Mouse (Mus musculus): ENCODE measurements around the gene Cd3g. TPM values are rescaled to one million over a fixed set of nuclear protein-coding genes. Genes with fewer than 3 reads are reported as not detected.
"Not testable (repeated sequence)": the region's sequence is repeated elsewhere in the genome, so short reads cannot be mapped to it uniquely, and the experiment has no call there.

The Cd3g gene
- polyA plus RNA-seq, 1 experiment from 2014 or later: 1.0 TPM

- no peaks in the 10 kb centered on the region for H3K4me1 ChIP-seq (replicated peaks)
- H3K4me2 ChIP-seq (replicated peaks): no peak overlapping the region
- H3K9me3 ChIP-seq: no peaks in the 10 kb centered on the region
- 81% methylated on average over 8 of the region's 8 CpGs for WGBS
- no peaks in the 10 kb centered on the region for H3K36me3 ChIP-seq
- H3K9ac ChIP-seq: no peak overlapping the region
- ATAC-seq: no peak
- no peak overlapping the region for H3K4me3 ChIP-seq (replicated peaks)
- no peak overlapping the region for H3K27ac ChIP-seq
- no peaks in the 10 kb centered on the region; the same call in 1 of the 2 replicates for H3K27me3 ChIP-seq (replicated peaks)
Observed at GRCm38 (mm10) chr9:44982081-44982480, 1.9 kb upstream of the Cd3g start.

- H3K27ac ChIP-seq: no peak within 1 kb of the TSS
- H3K9ac ChIP-seq: no peak within 1 kb of the TSS
- H3K4me2 ChIP-seq (replicated peaks): no peak within 1 kb of the TSS
- no peaks in the 10 kb centered on the region for H3K36me3 ChIP-seq
- 79% methylated on average over 4 of the region's 4 CpGs for WGBS
- no peak for ATAC-seq
- H3K4me1 ChIP-seq (replicated peaks): no peaks in the 10 kb centered on the region
- no peak within 1 kb of the TSS for H3K4me3 ChIP-seq (replicated peaks)
- H3K27me3 ChIP-seq (replicated peaks): no peaks in the 10 kb centered on the region; the same call in 1 of the 2 replicates
- H3K9me3 ChIP-seq: no peaks in the 10 kb centered on the region
Observed at GRCm38 (mm10) chr9:44981676-44982075, 1.4 kb upstream of the Cd3g start, which contains the start of gene Cd3d. Gene Cd3d, plus strand, starts transcription at chr9:44981786.

GRCm38 (mm10) chr9:44981104-44981503, 873 bp upstream of the Cd3g start:
- Histone ChIP-seq H3K9ac (no peak overlapping the region), H3K27me3 (replicated peaks) (no peaks in the 10 kb centered on the region; the same call in 1 of the 2 replicates), H3K27ac (no peak overlapping the region), H3K36me3 (no peaks in the 10 kb centered on the region), H3K4me2 (replicated peaks) (no peak overlapping the region), H3K4me3 (replicated peaks) (no peak overlapping the region), H3K4me1 (replicated peaks) (no peaks in the 10 kb centered on the region), H3K9me3 (no peaks in the 10 kb centered on the region)
- no peak for ATAC-seq
- 86% methylated on average over 2 of the region's 2 CpGs for WGBS

GRCm38 (mm10) chr9:44979806-44980205, 425 bp downstream of the Cd3g start:
- Histone ChIP-seq H3K4me2 (replicated peaks) (no peak overlapping the region), H3K4me3 (replicated peaks) (no peak overlapping the region), H3K9ac (no peak overlapping the region), H3K27ac (no peak overlapping the region), H3K4me1 (replicated peaks) (no peaks in the 10 kb centered on the region), H3K9me3 (no peaks in the 10 kb centered on the region), H3K36me3 (no peaks in the 10 kb centered on the region), H3K27me3 (replicated peaks) (no peaks in the 10 kb centered on the region; the same call in 1 of the 2 replicates)
- no peak for ATAC-seq
- 73% methylated on average over 7 of the region's 7 CpGs for WGBS

- no peak for ATAC-seq
- no peak overlapping the region for H3K4me2 ChIP-seq (replicated peaks)
- H3K4me3 ChIP-seq (replicated peaks): no peak overlapping the region
- no peaks in the 10 kb centered on the region for H3K36me3 ChIP-seq
- H3K9ac ChIP-seq: no peak overlapping the region
- no peaks in the 10 kb centered on the region for H3K4me1 ChIP-seq (replicated peaks)
- no peaks in the 10 kb centered on the region for H3K9me3 ChIP-seq
- no peak overlapping the region for H3K27ac ChIP-seq
- no peaks in the 10 kb centered on the region; the same call in none of the 2 replicates for H3K27me3 ChIP-seq (replicated peaks)
- 64% methylated on average over 6 of the region's 6 CpGs for WGBS
Observed at GRCm38 (mm10) chr9:44977813-44978212, 2.4 kb downstream of the Cd3g start.

- ATAC-seq: no peak
- Histone ChIP-seq H3K27me3 (replicated peaks) (no peaks in the 10 kb centered on the region; the same call in 1 of the 2 replicates), H3K9ac (no peak overlapping the region), H3K9me3 (no peaks in the 10 kb centered on the region), H3K27ac (no peak overlapping the region), H3K4me3 (replicated peaks) (no peak overlapping the region), H3K36me3 (no peaks in the 10 kb centered on the region), H3K4me2 (replicated peaks) (no peak overlapping the region), H3K4me1 (replicated peaks) (peaks cover 8% of the 10 kb centered on the region)
- 53% methylated on average over 1 of the region's 1 CpGs for WGBS
Observed at GRCm38 (mm10) chr9:44969450-44969849, 10.8 kb downstream of the Cd3g start.

GRCm38 (mm10) chr9:44967763-44968162, 12.5 kb downstream of the Cd3g start:
- not testable (repeated sequence) for H3K9ac ChIP-seq; H3K4me2 ChIP-seq (replicated peaks); H3K27ac ChIP-seq; H3K9me3 ChIP-seq; H3K4me3 ChIP-seq (replicated peaks); ATAC-seq; H3K36me3 ChIP-seq; H3K4me1 ChIP-seq (replicated peaks); H3K27me3 ChIP-seq (replicated peaks)
- WGBS: 82% methylated on average over 5 of the region's 5 CpGs

- no peak overlapping the region for H3K4me3 ChIP-seq (replicated peaks)
- 25% methylated on average over 3 of the region's 3 CpGs for WGBS
- H3K9ac ChIP-seq: no peak overlapping the region
- H3K9me3 ChIP-seq: no peaks in the 10 kb centered on the region
- no peak overlapping the region for H3K4me2 ChIP-seq (replicated peaks)
- no peaks in the 10 kb centered on the region for H3K27me3 ChIP-seq (replicated peaks)
- H3K36me3 ChIP-seq: 0 out of 2 replicates have a peak, but pooled peaks cover 3% of the 10 kb centered on the region
- ATAC-seq: no peak
- no peak overlapping the region for H3K27ac ChIP-seq
- H3K4me1 ChIP-seq (replicated peaks): peaks cover 8% of the 10 kb centered on the region
Observed at GRCm38 (mm10) chr9:44966815-44967242, 13.4 kb downstream of the Cd3g start.

- Histone ChIP-seq H3K9ac (peak overlapping the region; percentile 39; the same call in 1 of the 2 replicates), H3K36me3 (peaks cover 6% of the 10 kb centered on the region; the same call in 1 of the 2 replicates), H3K27me3 (replicated peaks) (no peaks in the 10 kb centered on the region), H3K9me3 (no peaks in the 10 kb centered on the region), H3K4me2 (replicated peaks) (peak overlapping the region; percentile 80), H3K4me1 (replicated peaks) (peaks cover 8% of the 10 kb centered on the region), H3K27ac (peak overlapping the region; percentile 48; the same call in 1 of the 2 replicates), H3K4me3 (replicated peaks) (peak overlapping the region; percentile 81)
- 14% methylated on average over 10 of the region's 10 CpGs for WGBS
- ATAC-seq: peak; percentile 53; the same call in 1 of the 2 replicates
Observed at GRCm38 (mm10) chr9:44965833-44966466, 14.3 kb downstream of the Cd3g start.

- peak within 1 kb of the TSS; percentile 80 for H3K4me2 ChIP-seq (replicated peaks)
- under 1% methylated on average over 39 of the region's 39 CpGs for WGBS
- H3K27ac ChIP-seq: peak within 1 kb of the TSS; percentile 65
- H3K27me3 ChIP-seq (replicated peaks): no peaks in the 10 kb centered on the region
- H3K4me1 ChIP-seq (replicated peaks): peaks cover 8% of the 10 kb centered on the region
- H3K9ac ChIP-seq: peak within 1 kb of the TSS; percentile 74
- H3K4me3 ChIP-seq (replicated peaks): peak within 1 kb of the TSS; percentile 81
- H3K9me3 ChIP-seq: no peaks in the 10 kb centered on the region
- peaks cover 6% of the 10 kb centered on the region; the same call in 1 of the 2 replicates for H3K36me3 ChIP-seq
- ATAC-seq: peak; percentile 97
Observed at GRCm38 (mm10) chr9:44965126-44965832, 15.0 kb downstream of the Cd3g start, which contains the start of gene Ube4a. Gene Ube4a, minus strand, starts transcription at chr9:44965600.

GRCm38 (mm10) chr9:44954432-44954831, 25.8 kb downstream of the Cd3g start:
- 90% methylated on average over 3 of the region's 3 CpGs for WGBS
- Histone ChIP-seq H3K4me2 (replicated peaks) (no peak overlapping the region), H3K9me3 (no peaks in the 10 kb centered on the region), H3K4me1 (replicated peaks) (no peaks in the 10 kb centered on the region), H3K9ac (no peak overlapping the region), H3K27me3 (replicated peaks) (no peaks in the 10 kb centered on the region), H3K27ac (no peak overlapping the region), H3K36me3 (peaks cover 26% of the 10 kb centered on the region), H3K4me3 (replicated peaks) (no peak overlapping the region)
- no peak for ATAC-seq

- no peaks in the 10 kb centered on the region for H3K4me1 ChIP-seq (replicated peaks)
- H3K4me3 ChIP-seq (replicated peaks): no peak overlapping the region
- H3K4me2 ChIP-seq (replicated peaks): no peak overlapping the region
- H3K36me3 ChIP-seq: peaks cover 35% of the 10 kb centered on the region
- no peaks in the 10 kb centered on the region for H3K9me3 ChIP-seq
- no peaks in the 10 kb centered on the region for H3K27me3 ChIP-seq (replicated peaks)
- H3K27ac ChIP-seq: no peak overlapping the region
- no peak overlapping the region for H3K9ac ChIP-seq
- ATAC-seq: no peak
- 75% methylated on average over 5 of the region's 5 CpGs for WGBS
Observed at GRCm38 (mm10) chr9:44947836-44948235, 32.4 kb downstream of the Cd3g start.
